Comparison of ENCODE assay signal across 10 mouse cellular contexts in genomic region chr3:56475529-56476527, GRCm38 (mm10).
A peak's percentile ranks its signal among the peaks of the same experiment; 100 is the strongest.
DNase-seq lines count a peak whose midpoint lies in the region; ATAC-seq and TF ChIP-seq lines count a peak whose summit lies in the region.
"Had no signal": no experiment of that assay in that cellular context is flagged by ENCODE, and none has a peak within 500 bp of the region (broad histone marks: within the 10 kb centered on the region; RNA-seq: fewer than 3 reads in every experiment).

No protein-coding gene starts in this region.

- 9% methylated on average over 3 of the region's 3 CpGs for WGBS in forebrain, embryonic 15.5 days
- WGBS in midbrain, embryonic 15.5 days: 28% methylated on average over 3 of the region's 3 CpGs

- H3K9me3 ChIP-seq in forebrain, embryonic 15.5 days: no peaks in the 10 kb centered on the region
- H3K9me3 ChIP-seq in midbrain, embryonic 15.5 days: no peaks in the 10 kb centered on the region

- no peak for TF ChIP-seq POLR2A in brain, embryonic 14.5 days (IDR thresholded peaks at IDR 0.05; ENCODE audit: borderline replicate concordance, extremely low read depth, insufficient read depth, insufficient read length, poor library complexity, severe bottlenecking)

- H3K36me3 ChIP-seq in forebrain, embryonic 15.5 days: no peaks in the 10 kb centered on the region
- no peaks in the 10 kb centered on the region for H3K36me3 ChIP-seq in midbrain, embryonic 15.5 days (replicated peaks)

- DNase-seq in brain, embryonic 14.5 days (ENCODE audit: low read depth): peak; percentile 97
- DNase-seq in layer of hippocampus, adult 9-11 months: peak; percentile 71
- no peak for DNase-seq in lung, postnatal 4 days
- no peak for DNase-seq in adipocyte (ENCODE audit: low spot score)
- no peak for DNase-seq in spleen, adult 18-20 months
- no peak for DNase-seq in ovary, adult 18-20 months (ENCODE audit: low spot score)
- DNase-seq: cerebellum, adult 9-10 months; thymus, adult 18-20 months had no signal

- TF ChIP-seq CTCF in brain, embryonic 14.5 days (IDR thresholded peaks at IDR 0.05; ENCODE audit: borderline replicate concordance, extremely low read depth, insufficient read depth, insufficient read length): no peak

- peak; percentile 80 for ATAC-seq in forebrain, embryonic 15.5 days (replicated peaks)
- peak; percentile 56; the same call in 1 of the 2 replicates for ATAC-seq in midbrain, embryonic 15.5 days (replicated peaks)

- H3K27ac ChIP-seq in forebrain, embryonic 15.5 days (replicated peaks): peak overlapping the region; percentile 94
- H3K27ac ChIP-seq in midbrain, embryonic 15.5 days: peak overlapping the region; percentile 68

- peaks cover 51% of the 10 kb centered on the region for H3K4me1 ChIP-seq in forebrain, embryonic 15.5 days
- peaks cover 22% of the 10 kb centered on the region for H3K4me1 ChIP-seq in midbrain, embryonic 15.5 days

- H3K4me2 ChIP-seq in forebrain, embryonic 15.5 days (replicated peaks): no peak overlapping the region; the same call in 1 of the 2 replicates
- H3K4me2 ChIP-seq in midbrain, embryonic 15.5 days: no peak overlapping the region

- no peak overlapping the region for H3K4me3 ChIP-seq in forebrain, embryonic 15.5 days
- H3K4me3 ChIP-seq in midbrain, embryonic 15.5 days: no peak overlapping the region

- no peaks in the 10 kb centered on the region for H3K27me3 ChIP-seq in forebrain, embryonic 15.5 days
- no peaks in the 10 kb centered on the region for H3K27me3 ChIP-seq in midbrain, embryonic 15.5 days (replicated peaks)

- no peak overlapping the region for H3K9ac ChIP-seq in forebrain, embryonic 15.5 days (replicated peaks)
- H3K9ac ChIP-seq in midbrain, embryonic 15.5 days: no peak overlapping the region

Comparison
In these comparisons a context has a peak if more than half of its experiments do, and no peak if none do; other contexts are left out.
1. DNase-seq: peak in brain, embryonic 14.5 days (single experiment) and layer of hippocampus, adult 9-11 months (single experiment); none in lung, postnatal 4 days (0 of 2), adipocyte (single experiment), spleen, adult 18-20 months (0 of 2) and ovary, adult 18-20 months (single experiment).